Mouse (Mus musculus) large intestine, adult 2 months (tissue): ENCODE measurements around the gene Appl1. TPM values are rescaled to one million over a fixed set of nuclear protein-coding genes. Genes with fewer than 3 reads are reported as not detected.

Experiments used
- DNase-seq: peaks from one replicate; pipeline ENCODE4 v3.0.0-alpha.2; 2012; ENCODE audit warnings: low read depth, low spot score
- WGBS: fragments of 180-500 bp; shearing (Covaris S2); methylation state at CpG from one replicate; pipeline ENCODE4 v1.1.7; 2018; 5-methylcytosine and 5-hydroxymethylcytosine counted together
- polyA plus RNA-seq: library from polyadenylated mRNA; depleted of rRNA; stranded (reverse); fragments of >200 nt; gene quantifications from 2 replicates; pipeline ENCODE4 v1.2.3, GENCODE M21; 2012; rRNA removed

Gene Appl1
- 2.9 and 3.6 TPM in 2 replicates for polyA plus RNA-seq

DNA sequence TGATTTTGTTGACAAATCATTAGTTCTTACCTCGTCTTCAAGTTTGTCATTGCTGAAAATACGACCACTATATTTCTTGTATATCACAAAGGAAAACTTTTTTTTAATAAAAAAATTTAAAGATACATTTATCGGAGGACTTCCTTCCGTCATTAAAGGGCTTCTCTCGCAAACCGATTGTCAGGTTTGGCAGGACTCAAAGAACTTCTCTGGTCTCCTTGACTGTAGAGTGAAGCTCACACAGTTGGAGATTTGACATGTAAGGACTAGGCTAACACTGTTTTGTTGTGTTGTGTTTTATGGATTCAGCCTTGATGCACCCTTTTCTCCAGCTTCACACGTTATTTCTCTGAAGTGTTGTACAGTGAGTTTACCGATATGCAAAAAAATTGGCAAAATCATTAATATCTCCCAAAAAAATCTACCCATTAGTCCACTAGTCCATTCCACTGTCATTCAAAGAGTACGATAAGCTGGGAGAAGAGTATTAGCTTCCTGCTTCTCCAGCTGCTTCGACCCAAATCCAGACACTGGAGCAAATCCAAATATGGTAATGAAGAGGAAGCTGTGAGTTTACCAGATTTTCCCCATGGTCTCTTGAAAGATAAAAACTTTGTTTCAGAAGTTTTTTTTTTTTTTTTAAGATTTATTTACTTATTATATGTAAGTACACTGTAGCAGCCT lies at the start of gene Appl1:
Gene Appl1 (minus strand): TSS at position 127 of the 684 bp plus-strand sequence.
- 18% methylated on average over 10 of the region's 10 CpGs for WGBS

GRCm38 (mm10) chr14:27019850-27020249 lies 48.8 kb upstream of the Appl1 start:
- 37% methylated on average over 14 of the region's 14 CpGs for WGBS
- no peak for DNase-seq

More for the DNA sequence above, at the start of gene Appl1:
- DNase-seq = no peak

- DNase-seq = no peak
- 93% methylated on average over 2 of the region's 2 CpGs for WGBS
Measured at GRCm38 (mm10) chr14:27017936-27018335, 46.9 kb upstream of the Appl1 start.

- WGBS = 48% methylated on average over 4 of the region's 4 CpGs
- no peak for DNase-seq
Measured at GRCm38 (mm10) chr14:27013658-27014057, 42.6 kb upstream of the Appl1 start.

- WGBS = 79% methylated on average over 5 of the region's 5 CpGs
- DNase-seq = no peak
Measured at GRCm38 (mm10) chr14:27011561-27011960, 40.5 kb upstream of the Appl1 start.

DNA sequence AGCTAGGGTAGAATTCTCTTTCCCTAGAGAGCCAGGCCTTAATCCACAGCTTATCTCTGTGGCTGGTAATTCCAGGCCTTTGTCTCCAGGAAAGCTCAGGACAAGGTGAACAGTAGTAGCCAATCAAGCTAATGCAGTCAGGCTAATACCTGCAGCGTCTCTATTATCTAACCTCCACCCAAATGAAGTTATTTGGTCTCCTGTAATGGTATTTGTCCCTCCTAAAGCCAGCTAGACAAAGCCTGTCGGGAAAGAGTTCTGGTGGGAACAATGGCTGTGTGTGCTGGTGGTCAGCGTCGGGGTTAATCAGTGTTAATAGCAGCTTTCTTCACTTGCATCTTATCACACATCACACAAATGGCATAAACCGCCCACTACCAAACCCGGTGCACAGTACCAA lies 34.9 kb upstream of the Appl1 start:
- WGBS = 74% methylated on average over 6 of the region's 6 CpGs
- DNase-seq = no peak

DNA sequence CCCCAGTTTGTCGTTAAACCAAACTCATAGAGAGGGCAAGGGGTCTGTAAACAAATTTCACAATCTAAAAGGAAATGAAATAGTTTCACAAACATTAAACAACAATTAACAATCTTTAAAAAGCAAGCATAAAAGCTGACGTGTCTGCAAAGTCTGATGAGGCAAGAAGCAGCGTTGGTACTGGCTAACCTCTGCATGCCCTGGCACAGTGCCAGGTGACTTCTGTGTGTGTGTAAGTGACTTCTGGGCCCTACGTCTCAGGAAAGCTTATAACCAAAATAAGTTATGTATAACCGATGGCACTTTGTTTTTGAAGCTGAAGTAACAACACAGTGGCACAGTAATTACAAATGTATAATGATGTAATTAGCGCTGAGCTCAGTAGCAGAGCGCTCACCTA lies 33.9 kb upstream of the Appl1 start:
- WGBS = 55% methylated on average over 7 of the region's 7 CpGs
- DNase-seq = no peak

GRCm38 (mm10) chr14:27000386-27000785 lies 29.4 kb upstream of the Appl1 start:
- WGBS = 23% methylated on average over 11 of the region's 11 CpGs
- no peak for DNase-seq

DNA sequence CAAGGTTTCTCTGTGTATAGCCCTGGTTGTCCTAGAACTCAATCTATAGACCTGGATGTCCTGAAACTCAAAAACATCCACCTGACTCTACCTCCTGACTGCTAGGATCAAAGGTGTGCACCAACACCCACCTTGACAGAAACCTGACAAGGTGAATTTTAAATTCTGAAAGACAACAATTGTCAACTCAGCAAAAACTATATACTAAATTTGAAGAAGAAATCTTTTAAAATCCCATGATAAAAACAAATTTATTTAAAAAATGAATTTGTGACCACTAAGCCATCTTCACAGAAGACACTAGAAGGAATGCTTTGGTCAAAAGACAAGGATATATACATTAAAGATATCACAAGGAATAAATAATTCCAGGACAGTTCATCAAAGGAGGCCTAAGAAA lies 25.2 kb upstream of the Appl1 start:
- no peak for DNase-seq

GRCm38 (mm10) chr14:26994211-26994741 lies 23.2 kb upstream of the Appl1 start, which contains the start of gene Hesx1:
TSS of gene Hesx1 (plus strand) at chr14:26994416.
- WGBS = 7% methylated on average over 16 of the region's 16 CpGs
- DNase-seq = no peak

DNA sequence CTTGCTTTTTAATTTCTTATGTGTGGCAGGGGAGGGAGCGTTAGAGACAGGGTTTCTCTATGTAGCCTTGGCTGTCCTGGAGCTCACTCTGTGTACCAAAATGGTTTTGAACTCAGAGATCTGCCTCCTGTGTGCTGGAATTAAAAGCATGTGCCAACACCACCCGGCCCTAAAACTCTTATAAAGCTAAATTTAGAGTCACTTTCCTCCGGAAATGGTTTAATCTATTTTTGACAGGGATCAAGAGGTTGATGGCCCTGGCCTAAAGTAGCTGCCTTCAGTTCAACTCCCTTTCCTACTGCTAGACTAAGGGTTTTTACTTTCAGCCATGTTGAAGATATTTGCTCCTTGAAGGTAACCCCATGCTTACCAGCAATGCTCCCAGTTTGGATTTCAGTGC lies 22.4 kb upstream of the Appl1 start:
- 35% methylated on average over 3 of the region's 3 CpGs for WGBS
- DNase-seq = no peak

GRCm38 (mm10) chr14:26991622-26992021 lies 20.6 kb upstream of the Appl1 start:
- WGBS = 45% methylated on average over 18 of the region's 18 CpGs
- DNase-seq = no peak

- WGBS = 47% methylated on average over 2 of the region's 2 CpGs
- DNase-seq = no peak
Measured at GRCm38 (mm10) chr14:26988694-26989093, 17.7 kb upstream of the Appl1 start.

DNA sequence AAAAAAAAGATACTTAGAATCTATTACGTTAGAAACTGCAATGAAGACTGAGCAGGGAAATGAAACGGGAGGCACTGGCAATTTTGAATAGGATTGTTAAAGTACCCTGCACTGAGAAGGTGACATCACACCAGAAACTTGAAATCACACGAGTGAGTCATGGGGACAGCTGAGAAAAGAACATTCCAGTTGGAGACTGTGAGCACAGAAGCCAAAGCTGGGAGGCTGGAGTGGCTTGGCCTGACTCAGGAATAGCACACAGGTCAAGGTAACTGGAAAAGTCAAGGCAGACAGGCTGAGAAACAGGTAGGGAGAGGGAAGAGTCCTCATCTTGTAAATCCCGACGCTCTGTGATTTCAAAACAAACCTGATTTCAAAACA lies 11.1 kb upstream of the Appl1 start:
- no peak for DNase-seq
- WGBS = 62% methylated on average over 5 of the region's 5 CpGs

DNA sequence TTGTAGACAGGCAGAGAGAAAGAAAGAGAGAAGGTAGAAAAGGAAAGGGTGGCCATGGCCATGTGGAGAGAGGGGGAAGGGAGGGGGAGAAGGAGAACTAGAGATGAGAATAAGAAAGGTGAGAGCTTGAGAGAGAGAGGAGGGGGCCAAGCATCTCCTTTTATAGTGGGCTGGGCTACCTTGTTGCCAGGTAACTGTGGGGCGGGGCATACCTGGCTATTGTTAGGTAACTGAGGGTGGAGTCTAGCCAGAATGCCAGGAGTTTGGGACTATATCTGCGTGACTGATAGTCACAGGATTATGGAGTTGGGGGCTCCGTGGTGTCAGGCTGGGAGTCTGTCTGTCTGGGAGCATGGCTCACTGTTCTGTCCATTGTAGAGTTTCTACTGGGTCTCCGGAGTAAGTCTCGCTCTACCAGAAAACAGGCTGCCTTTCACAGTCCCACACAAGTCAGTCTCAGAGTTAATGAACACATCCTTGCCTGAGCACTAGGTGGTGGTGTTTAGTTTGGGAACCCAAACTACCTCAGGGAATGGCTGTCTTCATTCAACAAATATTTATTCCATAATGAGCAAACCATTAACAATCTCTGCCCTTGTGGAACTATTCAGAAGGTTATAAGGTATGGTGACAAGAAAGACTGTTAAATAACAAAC lies 10.6 kb upstream of the Appl1 start:
- DNase-seq = no peak
- 68% methylated on average over 5 of the region's 5 CpGs for WGBS

DNA sequence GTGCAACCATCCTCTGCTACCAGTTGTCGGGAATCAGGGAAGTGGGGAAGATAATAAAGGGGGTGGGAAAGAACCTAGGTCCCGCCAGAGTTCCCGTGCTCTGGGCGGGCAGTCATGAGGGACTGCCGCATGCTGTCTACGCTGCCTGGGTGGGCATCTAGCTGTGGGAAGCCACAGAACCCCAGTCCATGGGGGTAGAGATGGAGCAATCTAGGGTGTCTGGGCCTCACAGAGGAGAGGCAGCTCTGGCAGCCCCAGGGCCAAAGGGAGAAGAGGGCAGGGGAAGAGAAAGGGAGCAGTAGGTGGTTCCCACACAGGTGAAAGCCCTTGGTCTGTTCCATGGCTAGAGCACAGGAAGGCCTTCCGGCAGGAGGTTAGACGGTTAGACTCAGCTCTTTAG lies 10.0 kb upstream of the Appl1 start:
- WGBS = 78% methylated on average over 8 of the region's 8 CpGs
- no peak for DNase-seq

DNA sequence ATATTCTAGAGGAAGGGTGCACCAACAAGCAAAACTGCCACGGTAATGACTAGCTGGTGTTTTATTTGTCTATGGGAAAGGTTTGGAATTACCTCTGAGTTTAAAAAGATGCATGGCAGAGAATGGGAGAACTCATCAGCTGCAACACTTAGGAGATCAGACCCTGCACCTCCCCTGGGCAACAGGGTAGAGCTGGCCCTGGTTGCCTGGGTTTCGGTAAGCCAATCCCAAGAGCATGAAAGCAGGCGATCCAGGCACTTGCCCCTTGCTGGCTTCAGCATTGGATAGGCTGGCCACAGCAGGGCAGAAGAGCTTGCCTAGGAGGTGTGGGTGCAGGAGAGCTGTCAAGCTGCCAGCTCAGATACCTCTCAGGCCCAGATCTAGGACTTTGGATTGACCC lies 8.8 kb upstream of the Appl1 start:
- DNase-seq = no peak
- 71% methylated on average over 3 of the region's 3 CpGs for WGBS

DNA sequence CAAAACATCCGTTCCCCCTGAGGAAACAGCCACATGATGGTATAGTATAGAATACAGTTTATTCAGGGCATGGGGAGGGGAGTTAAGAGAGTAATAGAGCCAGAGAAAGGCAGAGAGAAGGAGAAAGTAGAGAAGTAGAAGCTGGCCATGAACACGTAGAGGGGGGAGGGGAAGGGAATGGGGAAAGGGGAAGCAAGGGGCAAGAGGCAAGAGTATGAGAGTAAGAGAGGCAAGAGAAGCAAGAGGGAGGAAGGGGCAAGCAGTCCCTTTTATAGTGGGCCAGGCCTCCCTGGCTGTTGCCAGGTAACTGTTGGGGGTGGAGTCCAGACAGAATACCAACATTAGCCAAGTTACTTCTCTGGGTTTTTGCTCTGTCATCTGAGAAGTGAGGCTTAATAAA lies 6.5 kb upstream of the Appl1 start:
- 60% methylated on average over 2 of the region's 2 CpGs for WGBS
- DNase-seq = no peak

DNA sequence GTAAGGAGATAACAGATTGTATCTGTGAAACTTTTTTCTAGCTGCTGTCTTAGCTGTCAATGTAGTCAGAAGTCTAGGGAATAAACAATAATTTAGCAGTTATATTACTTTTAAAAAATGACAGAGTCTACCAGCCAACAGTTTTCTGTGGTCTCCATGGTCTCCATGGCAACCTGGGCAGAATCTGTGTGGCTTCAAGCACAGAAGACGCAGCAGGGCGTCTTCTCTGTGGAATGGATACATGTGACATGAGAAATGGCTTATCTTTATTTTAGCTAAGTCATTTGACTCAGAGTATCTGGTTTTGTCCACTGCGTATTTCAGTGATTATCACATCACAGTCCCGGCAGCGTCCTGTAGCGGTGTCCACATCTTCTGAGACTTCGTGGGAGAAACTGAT lies 5.2 kb upstream of the Appl1 start:
- WGBS = 85% methylated on average over 7 of the region's 7 CpGs
- DNase-seq = no peak

DNA sequence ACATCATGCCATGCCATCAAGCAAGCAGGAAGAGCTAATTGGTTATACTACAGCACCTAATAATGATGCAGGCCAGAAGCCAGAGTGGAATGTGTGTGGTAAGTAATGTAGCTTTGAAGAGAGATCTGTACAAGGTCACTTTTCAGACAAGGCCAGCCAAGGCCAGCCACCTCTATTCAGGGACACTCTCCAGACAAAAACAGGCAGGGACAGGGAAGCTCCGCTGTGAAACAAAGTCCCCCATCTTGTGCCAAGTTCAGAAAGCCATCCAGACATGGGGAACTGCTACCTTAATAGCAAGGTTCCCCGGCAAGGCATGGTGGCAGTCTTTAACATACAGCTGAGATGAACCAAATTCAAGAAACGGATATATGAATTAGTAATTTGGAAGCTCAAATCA lies 4.5 kb upstream of the Appl1 start:
- DNase-seq = no peak

GRCm38 (mm10) chr14:26973089-26973488 lies 2.1 kb upstream of the Appl1 start:
- DNase-seq = no peak
- WGBS = 70% methylated on average over 2 of the region's 2 CpGs

More for the DNA sequence above, 4.5 kb upstream of the Appl1 start:
- WGBS = 83% methylated on average over 3 of the region's 3 CpGs
